20 mouse cellular contexts compared by ENCODE assay signal in genomic region chr15:90975914-90976313, GRCm38 (mm10).
DNase-seq lines count a peak whose midpoint lies in the region; ATAC-seq and TF ChIP-seq lines count a peak whose summit lies in the region.
"Had no signal": no experiment of that assay in that cellular context is flagged by ENCODE, and none has a peak within 500 bp of the region (broad histone marks: within the 10 kb centered on the region; RNA-seq: fewer than 3 reads in every experiment).

No protein-coding gene starts in this region.

- ATAC-seq in intestine, postnatal 0 days, result no peak
- ATAC-seq in intestine, embryonic 15.5 days, result no peak
- no peak for ATAC-seq in liver, postnatal 0 days
- no peak for ATAC-seq in liver, embryonic 12.5 days
- ATAC-seq: midbrain, embryonic 16.5 days had no signal

- no peak overlapping the region for H3K9ac ChIP-seq in intestine, postnatal 0 days (ENCODE audit: low read depth, low read length)
- H3K9ac ChIP-seq in intestine, embryonic 15.5 days, result no peak overlapping the region
- H3K9ac ChIP-seq in liver, postnatal 0 days (replicated peaks), result no peak overlapping the region
- H3K9ac ChIP-seq in liver, embryonic 12.5 days, result no peak overlapping the region
- H3K9ac ChIP-seq in ES-E14 (ENCODE audit: insufficient read depth, low read depth, low read length, poor library complexity, severe bottlenecking), result no peak overlapping the region
- H3K9ac ChIP-seq: heart, embryonic 13.5 days; limb, embryonic 15.5 days had no signal

- no peak for DNase-seq in liver, postnatal 0 days
- DNase-seq in ES-E14 (ENCODE audit: low read depth, low spot score), result peak; percentile 20
- no peak for DNase-seq in right cerebral cortex, postnatal 14 days
- no peak for DNase-seq in thymus, postnatal 0 days (ENCODE audit: low spot score)
- DNase-seq: adrenal gland, postnatal 25 days; cerebellum, adult 2 months; cerebellum, postnatal 36 days; heart, adult 11 months; heart, postnatal 36 days; kidney, adult 8-10 months; kidney, postnatal 4 days; thymus, adult 18-20 months had no signal

- no peak for TF ChIP-seq EP300 in liver, postnatal 0 days (IDR thresholded peaks at IDR 0.05; ENCODE audit: low read depth)

- in situ Hi-C loops in ES-E14 (cut with MboI; ENCODE audit: low sequenced_read_pairs in 2 of 2, unreplicated experiment in 2 of 2), result no loop called here

- H3K27ac ChIP-seq in intestine, postnatal 0 days (ENCODE audit: low read depth, low read length), result no peak overlapping the region
- no peak overlapping the region for H3K27ac ChIP-seq in intestine, embryonic 15.5 days
- H3K27ac ChIP-seq in liver, postnatal 0 days (ENCODE audit: low read depth), result no peak overlapping the region
- H3K27ac ChIP-seq in liver, embryonic 12.5 days, result no peak overlapping the region
- H3K27ac ChIP-seq in ES-E14 (ENCODE audit: insufficient read depth, low read depth, low read length, poor library complexity, severe bottlenecking), result no peak overlapping the region
- H3K27ac ChIP-seq: forebrain, embryonic 10.5 days; heart, embryonic 13.5 days; limb, embryonic 15.5 days had no signal

- H3K4me2 ChIP-seq in intestine, postnatal 0 days (replicated peaks; ENCODE audit: low read depth), result no peak overlapping the region
- H3K4me2 ChIP-seq in intestine, embryonic 15.5 days (replicated peaks), result no peak overlapping the region
- no peak overlapping the region for H3K4me2 ChIP-seq in liver, postnatal 0 days (ENCODE audit: low read depth, low read length)
- no peak overlapping the region for H3K4me2 ChIP-seq in liver, embryonic 12.5 days
- H3K4me2 ChIP-seq: heart, embryonic 13.5 days; limb, embryonic 15.5 days had no signal

- H3K4me3 ChIP-seq in intestine, postnatal 0 days (ENCODE audit: low read depth, low read length), result no peak overlapping the region
- H3K4me3 ChIP-seq in intestine, embryonic 15.5 days (replicated peaks), result no peak overlapping the region
- no peak overlapping the region for H3K4me3 ChIP-seq in liver, postnatal 0 days (ENCODE audit: low read depth, low read length)
- no peak overlapping the region for H3K4me3 ChIP-seq in liver, embryonic 12.5 days
- H3K4me3 ChIP-seq in E14TG2a.4 (replicated peaks; ENCODE audit: low read length) (no peak overlapping the region), ES-E14 (ENCODE audit: insufficient read depth in 1 of 2, low read depth in 1 of 2, low read length in 2 of 2, poor library complexity in 1 of 2, severe bottlenecking in 1 of 2) (no peak overlapping the region)
- H3K4me3 ChIP-seq: forebrain, embryonic 10.5 days; heart, embryonic 13.5 days; limb, embryonic 15.5 days had no signal

- peaks cover 17% of the 10 kb centered on the region for H3K36me3 ChIP-seq in intestine, postnatal 0 days (ENCODE audit: control insufficient read depth, insufficient read depth)
- peaks cover 3% of the 10 kb centered on the region; the same call in 1 of the 2 replicates for H3K36me3 ChIP-seq in intestine, embryonic 15.5 days
- H3K36me3 ChIP-seq in liver, postnatal 0 days (replicated peaks; ENCODE audit: insufficient read depth, low read length), result peaks cover 19% of the 10 kb centered on the region
- peaks cover 27% of the 10 kb centered on the region for H3K36me3 ChIP-seq in liver, embryonic 12.5 days
- H3K36me3 ChIP-seq in E14TG2a.4 (ENCODE audit: insufficient read depth, low read length) (no peaks in the 10 kb centered on the region), ES-E14 (ENCODE audit: control insufficient read depth, insufficient read depth, low read length, poor library complexity, severe bottlenecking) (no peaks in the 10 kb centered on the region)

- no peaks in the 10 kb centered on the region for H3K9me3 ChIP-seq in intestine, postnatal 0 days (ENCODE audit: control insufficient read depth)
- no peaks in the 10 kb centered on the region for H3K9me3 ChIP-seq in intestine, embryonic 15.5 days
- H3K9me3 ChIP-seq in liver, postnatal 0 days (ENCODE audit: low read length), result 0 out of 2 replicates have a peak, but pooled peaks cover 3% of the 10 kb centered on the region
- H3K9me3 ChIP-seq in liver, embryonic 12.5 days (replicated peaks), result no peaks in the 10 kb centered on the region
- H3K9me3 ChIP-seq in E14TG2a.4 (ENCODE audit: low read length) (no peaks in the 10 kb centered on the region), ES-E14 (ENCODE audit: control insufficient read depth, insufficient read depth, low read depth, low read length) (no peaks in the 10 kb centered on the region)
- H3K9me3 ChIP-seq: limb, embryonic 15.5 days had no signal

- H3K4me1 ChIP-seq in intestine, postnatal 0 days (replicated peaks; ENCODE audit: control insufficient read depth, insufficient read depth, low read length), result no peaks in the 10 kb centered on the region
- no peaks in the 10 kb centered on the region for H3K4me1 ChIP-seq in intestine, embryonic 15.5 days (replicated peaks)
- H3K4me1 ChIP-seq in liver, postnatal 0 days (ENCODE audit: insufficient read depth), result no peaks in the 10 kb centered on the region
- H3K4me1 ChIP-seq in liver, embryonic 12.5 days, result no peaks in the 10 kb centered on the region
- no peaks in the 10 kb centered on the region; the same call in 1 of the 2 replicates for H3K4me1 ChIP-seq in E14TG2a.4 (replicated peaks; ENCODE audit: low read depth, low read length)
- no peaks in the 10 kb centered on the region for H3K4me1 ChIP-seq in ES-E14 (ENCODE audit: control insufficient read depth in 2 of 2, insufficient read depth in 2 of 2, low read length in 2 of 2, poor library complexity in 1 of 2)
- H3K4me1 ChIP-seq: heart, embryonic 13.5 days; limb, embryonic 15.5 days had no signal

- WGBS in intestine, postnatal 0 days, result 70% methylated on average over 5 of the region's 5 CpGs
- 74% methylated on average over 5 of the region's 5 CpGs for WGBS in intestine, embryonic 15.5 days
- 70% methylated on average over 5 of the region's 5 CpGs for WGBS in liver, postnatal 0 days (ENCODE audit: insufficient replicate concordance)
- 54% methylated on average over 5 of the region's 5 CpGs for WGBS in liver, embryonic 12.5 days (ENCODE audit: insufficient replicate concordance)

- TF ChIP-seq CTCF in intestine, postnatal 0 days (IDR thresholded peaks at IDR 0.05; ENCODE audit: low read depth), result peak; percentile 62
- TF ChIP-seq CTCF in liver, postnatal 0 days (IDR thresholded peaks at IDR 0.05; ENCODE audit: low read depth), result peak; percentile 27; the same call in 1 of the 2 replicates
- TF ChIP-seq CTCF in E14TG2a.4 (conservative IDR thresholded peaks at IDR 0.05; ENCODE audit: low read length), result peak; percentile 77

- no peaks in the 10 kb centered on the region for H3K27me3 ChIP-seq in intestine, postnatal 0 days (replicated peaks; ENCODE audit: control insufficient read depth, insufficient read depth, low read length)
- no peaks in the 10 kb centered on the region for H3K27me3 ChIP-seq in intestine, embryonic 15.5 days (replicated peaks)
- H3K27me3 ChIP-seq in liver, postnatal 0 days (ENCODE audit: insufficient read depth, low read length), result no peaks in the 10 kb centered on the region
- no peaks in the 10 kb centered on the region for H3K27me3 ChIP-seq in liver, embryonic 12.5 days (replicated peaks)
- H3K27me3 ChIP-seq in E14TG2a.4 (ENCODE audit: insufficient read depth, low read length), result no peaks in the 10 kb centered on the region
- H3K27me3 ChIP-seq: heart, embryonic 13.5 days; limb, embryonic 15.5 days had no signal

TF ChIP-seq in ES-E14, 5 proteins besides CTCF, POLR2A, EP300 and RAD21:
- TF ChIP-seq CHD2 (IDR thresholded peaks at IDR 0.05; ENCODE audit: low read depth, low read length) (no peak), MAFK (IDR thresholded peaks at IDR 0.05; ENCODE audit: insufficient read depth, low read depth, low read length) (0 out of 2 replicates have a peak, but pooled peaks have one; percentile 22)

Comparison
In these comparisons a context has a peak if more than half of its experiments do, and no peak if none do; other contexts are left out.
1. CTCF ChIP-seq: peak in every context shown above with its lines; median percentile 77 in E14TG2a.4; 62 in intestine, postnatal 0 days; 27 in liver, postnatal 0 days.